In the genomic region with DNA sequence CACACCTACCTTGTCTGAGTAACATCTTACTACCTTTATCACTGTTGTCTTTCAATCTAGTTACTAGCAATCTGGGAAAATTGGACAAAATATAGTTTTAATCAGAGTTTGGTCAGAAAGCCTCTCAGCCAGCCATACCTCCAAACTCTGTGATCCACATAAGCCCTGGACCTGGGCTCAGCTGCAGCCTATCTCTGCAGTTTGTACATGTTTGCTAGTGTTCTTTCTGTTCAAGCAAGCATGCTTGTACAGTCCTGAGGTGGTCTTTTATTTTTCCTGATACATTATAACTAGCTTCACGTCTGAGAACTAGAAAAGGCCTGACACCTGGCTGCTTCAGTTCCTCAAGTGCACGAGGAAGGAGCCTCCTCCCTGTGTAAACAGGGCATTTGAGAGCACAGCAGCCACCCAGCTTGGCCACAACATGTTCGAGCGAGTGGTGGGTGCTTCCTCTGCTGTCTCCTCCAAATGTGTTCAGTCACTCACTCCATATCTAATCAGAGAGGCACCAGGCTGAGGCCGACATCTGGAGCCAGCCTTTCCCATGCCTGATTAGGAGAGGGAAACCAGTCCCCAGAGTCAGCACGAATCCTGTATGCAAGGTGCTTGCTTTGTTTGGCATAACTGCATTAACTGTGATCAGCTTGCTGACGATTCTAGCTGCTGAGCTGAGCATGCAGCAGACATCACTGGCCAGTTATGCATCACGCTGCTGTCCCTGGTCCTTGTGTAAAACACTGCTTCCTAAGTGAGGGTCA, we compare ENCODE assay signal across 15 mouse cellular contexts. TPM values are rescaled to one million over a fixed set of nuclear protein-coding genes. Genes with fewer than 3 reads are reported as not detected.
DNase-seq lines count a peak whose midpoint lies in the region; ATAC-seq lines count a peak whose summit lies in the region.
"Had no signal": no experiment of that assay in that cellular context is flagged by ENCODE, and none has a peak within 500 bp of the region (broad histone marks: within the 10 kb centered on the region; RNA-seq: fewer than 3 reads in every experiment).

No protein-coding gene starts in this region.

- peak overlapping the region; percentile 55; the same call in 1 of the 2 replicates for H3K27ac ChIP-seq in hindbrain, embryonic 12.5 days
- no peak overlapping the region for H3K27ac ChIP-seq in hindbrain, embryonic 14.5 days
- peak overlapping the region; percentile 88 for H3K27ac ChIP-seq in liver, embryonic 12.5 days
- H3K27ac ChIP-seq: embryonic facial prominence, embryonic 12.5 days; macrophage; neural tube, embryonic 13.5 days had no signal

- peak; percentile 36 for DNase-seq in embryo, embryonic 10 days (ENCODE audit: low spot score)
- DNase-seq in embryo, embryonic 11 days: no peak
- no peak for DNase-seq in hindbrain, embryonic 14.5 days (ENCODE audit: low spot score)
- peak; percentile 66 for DNase-seq in MN1 (ENCODE audit: low spot score)
- DNase-seq in kidney, postnatal 25 days: no peak
- no peak for DNase-seq in layer of hippocampus, postnatal 25 days (ENCODE audit: extremely low spot score in 1 of 2, low spot score in 1 of 2)
- DNase-seq: cerebellum, adult 11 months; kidney, adult 2 months had no signal

- no peak overlapping the region for H3K4me3 ChIP-seq in hindbrain, embryonic 12.5 days
- no peak overlapping the region for H3K4me3 ChIP-seq in hindbrain, embryonic 14.5 days (replicated peaks; ENCODE audit: low read length)
- peak overlapping the region; percentile 18; the same call in 1 of the 2 replicates for H3K4me3 ChIP-seq in liver, embryonic 12.5 days
- H3K4me3 ChIP-seq: embryonic facial prominence, embryonic 12.5 days; neural tube, embryonic 13.5 days had no signal

- H3K9me3 ChIP-seq in hindbrain, embryonic 12.5 days (replicated peaks): no peaks in the 10 kb centered on the region
- H3K9me3 ChIP-seq in hindbrain, embryonic 14.5 days (ENCODE audit: control insufficient read depth, low read length): no peaks in the 10 kb centered on the region
- no peaks in the 10 kb centered on the region for H3K9me3 ChIP-seq in liver, embryonic 12.5 days (replicated peaks)
- H3K9me3 ChIP-seq: embryonic facial prominence, embryonic 12.5 days; neural tube, embryonic 13.5 days had no signal

- no peak overlapping the region for H3K9ac ChIP-seq in hindbrain, embryonic 12.5 days
- no peak overlapping the region for H3K9ac ChIP-seq in hindbrain, embryonic 14.5 days
- peak overlapping the region; percentile 47 for H3K9ac ChIP-seq in liver, embryonic 12.5 days
- H3K9ac ChIP-seq: embryonic facial prominence, embryonic 12.5 days; neural tube, embryonic 13.5 days had no signal

- no peak overlapping the region for H3K4me2 ChIP-seq in hindbrain, embryonic 12.5 days (replicated peaks)
- H3K4me2 ChIP-seq in hindbrain, embryonic 14.5 days (replicated peaks): no peak overlapping the region
- peak overlapping the region; percentile 52 for H3K4me2 ChIP-seq in liver, embryonic 12.5 days
- H3K4me2 ChIP-seq: embryonic facial prominence, embryonic 12.5 days; neural tube, embryonic 13.5 days had no signal

- no peaks in the 10 kb centered on the region for H3K27me3 ChIP-seq in hindbrain, embryonic 12.5 days
- no peaks in the 10 kb centered on the region for H3K27me3 ChIP-seq in hindbrain, embryonic 14.5 days (ENCODE audit: control insufficient read depth, insufficient read depth, low read length)
- no peaks in the 10 kb centered on the region for H3K27me3 ChIP-seq in liver, embryonic 12.5 days (replicated peaks)
- H3K27me3 ChIP-seq: embryonic facial prominence, embryonic 12.5 days; neural tube, embryonic 13.5 days had no signal

- peaks cover 88% of the 10 kb centered on the region for H3K36me3 ChIP-seq in hindbrain, embryonic 12.5 days
- H3K36me3 ChIP-seq in hindbrain, embryonic 14.5 days (replicated peaks; ENCODE audit: control insufficient read depth, insufficient read depth): peaks cover 99% of the 10 kb centered on the region
- peaks cover 98% of the 10 kb centered on the region for H3K36me3 ChIP-seq in liver, embryonic 12.5 days

- no peak for ATAC-seq in hindbrain, embryonic 12.5 days (ENCODE audit: low FRiP score)
- no peak for ATAC-seq in hindbrain, embryonic 14.5 days (ENCODE audit: low FRiP score)
- ATAC-seq in liver, embryonic 12.5 days: peak; percentile 98

- 81% methylated on average over 8 of the region's 8 CpGs for WGBS in hindbrain, embryonic 12.5 days
- 81% methylated on average over 8 of the region's 8 CpGs for WGBS in hindbrain, embryonic 14.5 days
- WGBS in liver, embryonic 12.5 days (ENCODE audit: insufficient replicate concordance): 23% methylated on average over 8 of the region's 8 CpGs

- H3K4me1 ChIP-seq in hindbrain, embryonic 12.5 days: no peaks in the 10 kb centered on the region
- no peaks in the 10 kb centered on the region for H3K4me1 ChIP-seq in hindbrain, embryonic 14.5 days (replicated peaks; ENCODE audit: control insufficient read depth, insufficient read depth, low read length)
- peaks cover 56% of the 10 kb centered on the region for H3K4me1 ChIP-seq in liver, embryonic 12.5 days
- H3K4me1 ChIP-seq: embryonic facial prominence, embryonic 12.5 days; neural tube, embryonic 13.5 days had no signal

RNA-seq across cellular contexts. Expression of a gene that starts 24.5 kb away (rescaled TPM):
- polyA plus RNA-seq in hindbrain, embryonic 12.5 days (2016; fragmentation: Nextera tagmentation; extraction: Ambion mirVana): 49.6 and 58.6 TPM in 2 replicates
- 37.6 and 39.1 TPM in 2 replicates for polyA plus RNA-seq in hindbrain, embryonic 14.5 days (2014; fragmentation: Nextera tagmentation; extraction: Ambion mirVana)
- 38.9 and 42.5 TPM in 2 replicates for polyA plus RNA-seq in liver, embryonic 12.5 days (2016; fragmentation: Nextera tagmentation; extraction: Ambion mirVana)
- 10 to 100 TPM; 21.6 to 23.2 TPM for total RNA-seq in layer of hippocampus, postnatal 25 days (2021)

RNA-seq across cellular contexts. Expression of a gene that starts 33.8 kb away (rescaled TPM):
- polyA plus RNA-seq in hindbrain, embryonic 12.5 days (2016; fragmentation: Nextera tagmentation; extraction: Ambion mirVana): 0.05 and 0.07 TPM in 2 replicates
- polyA plus RNA-seq in hindbrain, embryonic 14.5 days (2014; fragmentation: Nextera tagmentation; extraction: Ambion mirVana): 0.08 and 0.13 TPM in 2 replicates
- 0.11 and 0.13 TPM in 2 replicates for polyA plus RNA-seq in liver, embryonic 12.5 days (2016; fragmentation: Nextera tagmentation; extraction: Ambion mirVana)
- under 1 TPM; 0.12 to 0.16 TPM for total RNA-seq in layer of hippocampus, postnatal 25 days (2021)
- total RNA-seq: hematopoietic stem cell, adult 5-6 weeks; layer of hippocampus, postnatal 36 days had no signal
- polyA plus RNA-seq: kidney, adult 2 months; macrophage had no signal

RNA-seq across cellular contexts. Expression of a gene that starts 36.3 kb away (rescaled TPM):
- polyA plus RNA-seq in hindbrain, embryonic 12.5 days (2016; fragmentation: Nextera tagmentation; extraction: Ambion mirVana): 152 TPM in 2 replicates
- polyA plus RNA-seq in hindbrain, embryonic 14.5 days (2014; fragmentation: Nextera tagmentation; extraction: Ambion mirVana): 149 and 185 TPM in 2 replicates
- polyA plus RNA-seq in liver, embryonic 12.5 days (2016; fragmentation: Nextera tagmentation; extraction: Ambion mirVana): 68.3 and 71.9 TPM in 2 replicates
- 100 to 1,000 TPM; 162 to 176 TPM for total RNA-seq in layer of hippocampus, postnatal 25 days (2021)

RNA-seq across cellular contexts. Expression of a gene that starts 47.0 kb away (rescaled TPM):
- 56.8 and 59.2 TPM in 2 replicates for polyA plus RNA-seq in hindbrain, embryonic 12.5 days (2016; fragmentation: Nextera tagmentation; extraction: Ambion mirVana)
- 33.9 and 39.5 TPM in 2 replicates for polyA plus RNA-seq in hindbrain, embryonic 14.5 days (2014; fragmentation: Nextera tagmentation; extraction: Ambion mirVana)
- 31.4 and 32.8 TPM in 2 replicates for polyA plus RNA-seq in liver, embryonic 12.5 days (2016; fragmentation: Nextera tagmentation; extraction: Ambion mirVana)
- total RNA-seq in layer of hippocampus, postnatal 25 days (2021): 100 to 1,000 TPM; 150 to 161 TPM

Comparison
In these comparisons a context has a peak if more than half of its experiments do, and no peak if none do; other contexts are left out.
1. DNase-seq: peak in embryo, embryonic 10 days (single experiment) and MN1 (single experiment); none in embryo, embryonic 11 days (single experiment), hindbrain, embryonic 14.5 days (single experiment), kidney, postnatal 25 days (0 of 2) and layer of hippocampus, postnatal 25 days (0 of 2).